ENCODE assay signal across 1 mouse cellular context in the genomic region with DNA sequence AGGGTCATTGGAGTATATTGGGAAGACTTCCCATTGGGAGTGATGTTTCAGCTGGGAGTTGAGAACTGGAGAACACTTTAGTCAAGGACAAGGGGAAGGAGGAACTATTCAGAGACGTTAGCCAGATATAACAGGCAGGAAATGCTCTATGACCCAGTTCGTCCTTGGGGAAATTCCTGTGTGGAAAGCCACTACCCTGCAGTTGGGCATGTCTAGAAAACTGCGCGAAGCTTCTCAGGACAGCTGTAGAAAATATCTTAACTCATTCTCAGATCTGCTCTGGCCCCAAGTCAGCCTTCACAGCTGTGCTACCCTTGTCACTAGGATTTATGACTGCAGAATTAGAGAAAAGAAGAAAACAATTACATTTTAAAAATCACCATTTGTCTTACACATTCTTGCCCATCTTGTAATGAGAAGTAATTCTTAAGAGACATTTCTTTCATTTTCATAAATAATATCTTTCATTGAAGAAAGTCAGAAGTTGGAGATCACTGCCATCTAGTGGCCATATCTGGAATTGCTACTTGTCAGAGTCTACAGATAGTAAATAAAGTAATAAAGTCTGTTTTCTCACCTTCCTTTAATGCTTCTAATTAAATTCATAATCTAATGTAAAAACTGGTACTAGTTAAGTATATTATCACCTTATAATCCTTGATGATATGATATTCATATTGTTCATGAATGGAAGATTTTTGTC.
TF ChIP-seq lines count a peak whose summit lies in the region.

No protein-coding gene starts in this region.

TF ChIP-seq in MEL, 35 proteins besides CTCF, POLR2A, EP300 and RAD21 (continued from another document):
- TF ChIP-seq MEF2A (IDR thresholded peaks at IDR 0.05; ENCODE audit: extremely low read depth, insufficient replicate concordance, low read depth, low read length, poor library complexity, severe bottlenecking): no peak
- TF ChIP-seq BHLHE40 (IDR thresholded peaks at IDR 0.05; ENCODE audit: borderline replicate concordance, low read depth, low read length): no peak
- no peak for TF ChIP-seq CHD2 (IDR thresholded peaks at IDR 0.05; ENCODE audit: low read length)
- peak; percentile 87 for TF ChIP-seq ZC3H11A (IDR thresholded peaks at IDR 0.05; ENCODE audit: low read depth, low read length)
